Mouse (Mus musculus) midbrain, embryonic 16.5 days (tissue): Measurements from ENCODE around the gene Rhof. TPM values are rescaled to one million over a fixed set of nuclear protein-coding genes. Genes with fewer than 3 reads are reported as not detected.
A peak's percentile ranks its signal among the peaks of the same experiment; 100 is the strongest.

ENCODE experiments used
- ATAC-seq: fragments of 200-750 bp; cut with Nextera tagmentation; 2 replicates; pipeline ENCODE4 v1.8.0; 2017; ENCODE audit warnings: moderate TSS enrichment
- H3K27ac ChIP-seq: fragments of 300-500 bp; sonication (generic); 2 replicates; pipeline ENCODE4 v1.5.1; 2014; ENCODE audit warnings: mild to moderate bottlenecking, low read length, mixed read lengths
- H3K27me3 ChIP-seq: fragments of 300-500 bp; sonication (generic); 2 replicates; pipeline ENCODE4 v1.6.1; 2014; ENCODE audit warnings: low read depth, low read length, mixed read lengths; ENCODE audit not compliant: control insufficient read depth, insufficient read depth
- H3K36me3 ChIP-seq: fragments of 300-500 bp; sonication (generic); 2 replicates; pipeline ENCODE4 v1.6.1; 2014; ENCODE audit warnings: mild to moderate bottlenecking, low read length, moderate library complexity, mixed read lengths; ENCODE audit not compliant: control insufficient read depth, insufficient read depth
- H3K4me1 ChIP-seq: fragments of 300-500 bp; sonication (generic); 2 replicates; pipeline ENCODE4 v1.6.1; 2014; ENCODE audit warnings: mild to moderate bottlenecking, low read length, mixed read lengths; ENCODE audit not compliant: control insufficient read depth, insufficient read depth
- H3K4me2 ChIP-seq: fragments of 300-500 bp; sonication (generic); 2 replicates; pipeline ENCODE4 v1.6.1; 2014; ENCODE audit warnings: mild to moderate bottlenecking, low read length, mixed read lengths
- H3K4me3 ChIP-seq: fragments of 300-500 bp; sonication (generic); 2 replicates; pipeline ENCODE4 v1.5.1; 2014; ENCODE audit warnings: low read depth, mild to moderate bottlenecking, low read length, moderate library complexity, mixed read lengths
- H3K9ac ChIP-seq: fragments of 300-500 bp; sonication (generic); 2 replicates; pipeline ENCODE4 v1.6.1; 2014; ENCODE audit warnings: low read depth, low read length, mixed read lengths
- H3K9me3 ChIP-seq: fragments of 300-500 bp; sonication (generic); replicated peaks from 2 replicates; pipeline ENCODE4 v1.6.1; 2014; ENCODE audit warnings: mild to moderate bottlenecking, low read length, mixed read lengths; ENCODE audit not compliant: control insufficient read depth, poor library complexity, severe bottlenecking
- WGBS: fragments of 180-500 bp; shearing (Covaris S2); extraction: QIAGEN DNeasy Blood & Tissue Kit; methylation state at CpG from one replicate; pipeline ENCODE4 v1.1.7; 2014; 5-methylcytosine and 5-hydroxymethylcytosine counted together
- polyA plus RNA-seq: library from polyadenylated mRNA; unstranded; fragments of >200 nt; fragmentation: Nextera tagmentation; extraction: Ambion mirVana; gene quantifications from 2 replicates; pipeline ENCODE4 v1.2.1, GENCODE M21; 2015

Gene Rhof
- polyA plus RNA-seq, 1 experiment from 2014 or later, result 21.4 TPM

DNA sequence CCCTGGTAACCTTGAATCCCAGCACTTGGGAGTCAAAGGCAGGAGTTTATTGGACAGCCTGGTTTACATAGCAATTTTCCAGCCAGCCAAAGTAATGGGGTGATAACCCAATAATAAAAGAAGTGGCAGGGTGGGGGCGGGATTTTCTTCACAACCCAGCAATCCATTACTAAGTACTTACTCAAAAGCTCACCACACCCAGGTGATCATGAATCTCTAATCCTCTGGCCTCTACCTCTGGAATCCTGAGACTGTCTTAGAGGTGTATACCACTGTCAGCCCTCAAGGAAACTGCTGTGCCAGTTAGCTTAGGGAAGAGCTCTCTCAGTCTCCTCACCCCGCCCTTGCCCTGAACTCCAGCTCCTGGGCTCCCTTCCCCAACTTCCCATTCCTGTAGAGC, 46.0 kb downstream of the Rhof start:
- Histone ChIP-seq H3K4me3 (no peak overlapping the region), H3K9ac (no peak overlapping the region), H3K27ac (no peak overlapping the region), H3K36me3 (no peaks in the 10 kb centered on the region), H3K9me3 (no peaks in the 10 kb centered on the region), H3K4me2 (no peak overlapping the region), H3K4me1 (no peaks in the 10 kb centered on the region), H3K27me3 (no peaks in the 10 kb centered on the region)
- no peak for ATAC-seq
- WGBS, result 88% methylated on average over 2 of the region's 2 CpGs

- Histone ChIP-seq H3K27ac (no peak overlapping the region), H3K36me3 (no peaks in the 10 kb centered on the region), H3K27me3 (no peaks in the 10 kb centered on the region), H3K9me3 (no peaks in the 10 kb centered on the region), H3K9ac (no peak overlapping the region), H3K4me3 (no peak overlapping the region), H3K4me2 (no peak overlapping the region), H3K4me1 (no peaks in the 10 kb centered on the region)
- WGBS, result 76% methylated on average over 13 of the region's 13 CpGs
- no peak for ATAC-seq
Observed at GRCm38 (mm10) chr5:123083340-123084050, 49.0 kb downstream of the Rhof start.

DNA sequence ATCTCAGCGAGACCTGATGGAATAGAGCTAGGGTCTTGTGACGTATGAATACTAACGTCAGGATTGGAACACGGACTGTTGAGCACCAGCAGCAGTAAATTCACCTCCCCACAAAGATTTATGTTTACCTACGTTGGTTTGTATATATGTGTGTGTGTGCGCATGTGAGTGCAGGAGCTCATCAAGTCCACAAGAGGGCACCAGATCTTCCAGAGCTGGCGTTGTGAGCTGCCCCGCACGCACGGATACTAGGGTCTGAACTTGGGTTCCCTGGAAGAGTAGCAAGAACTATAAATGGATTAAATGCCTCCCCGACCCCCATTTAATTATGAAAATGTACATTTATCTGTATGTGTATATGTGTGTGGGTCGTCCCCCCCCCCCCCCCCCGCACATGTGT, 52.0 kb downstream of the Rhof start:
- Histone ChIP-seq H3K4me1 (peaks cover 16% of the 10 kb centered on the region), H3K4me2 (no peak overlapping the region), H3K27ac (no peak overlapping the region), H3K36me3 (no peaks in the 10 kb centered on the region), H3K27me3 (no peaks in the 10 kb centered on the region), H3K9me3 (no peaks in the 10 kb centered on the region), H3K9ac (no peak overlapping the region), H3K4me3 (no peak overlapping the region)
- 94% methylated on average over 12 of the region's 13 CpGs for WGBS
- ATAC-seq, result no peak

- Histone ChIP-seq H3K27me3 (no peaks in the 10 kb centered on the region), H3K4me3 (no peak overlapping the region), H3K36me3 (no peaks in the 10 kb centered on the region), H3K9me3 (no peaks in the 10 kb centered on the region), H3K4me2 (no peak overlapping the region), H3K27ac (no peak overlapping the region), H3K4me1 (peaks cover 19% of the 10 kb centered on the region), H3K9ac (no peak overlapping the region)
- no peak for ATAC-seq
- WGBS, result 94% methylated on average over 8 of the region's 8 CpGs
Observed at GRCm38 (mm10) chr5:123080041-123080440, 52.5 kb downstream of the Rhof start.

GRCm38 (mm10) chr5:123079568-123079967, 52.9 kb downstream of the Rhof start:
- WGBS, result 89% methylated on average over 1 of the region's 1 CpGs
- Histone ChIP-seq H3K9ac (no peak overlapping the region), H3K27me3 (no peaks in the 10 kb centered on the region), H3K4me2 (no peak overlapping the region), H3K36me3 (no peaks in the 10 kb centered on the region), H3K4me1 (peaks cover 19% of the 10 kb centered on the region), H3K4me3 (no peak overlapping the region), H3K9me3 (no peaks in the 10 kb centered on the region), H3K27ac (no peak overlapping the region)
- no peak for ATAC-seq

GRCm38 (mm10) chr5:123076419-123077281, 55.8 kb downstream of the Rhof start:
- ATAC-seq, result peak; percentile 92

DNA sequence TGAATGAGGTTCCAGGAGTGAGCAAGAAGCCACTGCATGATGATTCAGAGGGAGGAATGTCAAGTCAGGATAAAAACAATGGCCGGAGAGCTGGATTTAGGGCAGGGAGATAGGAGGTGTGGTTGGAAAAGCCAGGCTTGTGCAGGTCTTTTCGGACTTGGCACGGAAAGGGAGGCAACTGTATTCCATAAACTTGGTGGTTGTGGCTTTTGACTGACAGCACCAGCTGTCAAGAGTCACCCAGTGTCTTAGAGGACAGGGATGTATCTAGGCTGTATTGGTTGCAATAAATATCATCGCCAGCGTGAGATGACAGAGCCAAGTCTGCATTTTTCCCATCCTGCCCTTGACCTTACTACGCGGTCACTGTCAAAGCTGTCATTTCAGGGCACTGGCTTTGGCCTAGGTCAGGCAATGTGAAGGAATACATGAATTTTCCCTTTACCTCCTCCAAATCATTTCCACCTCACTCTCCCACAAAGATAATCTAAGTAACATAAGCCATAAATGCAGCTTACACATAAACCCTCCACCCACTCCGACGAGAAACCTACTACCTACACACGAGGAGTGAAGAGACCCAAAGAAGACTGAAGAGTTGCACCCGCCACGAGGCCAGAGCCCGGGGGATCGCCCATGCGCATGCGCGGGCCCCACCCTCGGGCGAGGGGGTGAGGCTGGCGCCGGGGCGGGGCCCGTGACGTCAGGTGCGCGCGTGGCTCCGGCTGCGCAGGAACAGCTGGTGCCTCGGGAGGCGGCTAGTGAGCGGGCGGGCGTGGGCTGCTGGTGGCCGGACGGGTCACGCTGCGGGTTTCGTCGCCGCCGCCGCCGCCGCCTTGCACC, 56.7 kb downstream of the Rhof start:
- peak; percentile 90 for ATAC-seq
- Histone ChIP-seq H3K27ac (peak overlapping the region; percentile 80), H3K9ac (peak overlapping the region; percentile 71), H3K36me3 (no peaks in the 10 kb centered on the region), H3K4me3 (peak overlapping the region; percentile 68), H3K27me3 (no peaks in the 10 kb centered on the region), H3K4me2 (peak overlapping the region; percentile 81), H3K9me3 (no peaks in the 10 kb centered on the region), H3K4me1 (peaks cover 19% of the 10 kb centered on the region)
- 8% methylated on average over 45 of the region's 45 CpGs for WGBS

More at GRCm38 (mm10) chr5:123076419-123077281, 55.8 kb downstream of the Rhof start:
- 7% methylated on average over 30 of the region's 35 CpGs for WGBS
- peak overlapping the region; percentile 71 for H3K9ac ChIP-seq
- no peaks in the 10 kb centered on the region for H3K9me3 ChIP-seq
- no peaks in the 10 kb centered on the region for H3K27me3 ChIP-seq
- peak overlapping the region; percentile 80 for H3K27ac ChIP-seq
- peak overlapping the region; percentile 68 for H3K4me3 ChIP-seq
- peak overlapping the region; percentile 81 for H3K4me2 ChIP-seq
- peaks cover 19% of the 10 kb centered on the region for H3K4me1 ChIP-seq
- no peaks in the 10 kb centered on the region for H3K36me3 ChIP-seq

- Histone ChIP-seq H3K4me1 (no peaks in the 10 kb centered on the region), H3K4me3 (no peak overlapping the region), H3K36me3 (no peaks in the 10 kb centered on the region), H3K4me2 (no peak overlapping the region), H3K9me3 (no peaks in the 10 kb centered on the region), H3K27ac (no peak overlapping the region), H3K27me3 (no peaks in the 10 kb centered on the region), H3K9ac (no peak overlapping the region)
- WGBS, result 84% methylated on average over 2 of the region's 2 CpGs
- ATAC-seq, result no peak
Observed at GRCm38 (mm10) chr5:123068714-123069113, 63.8 kb downstream of the Rhof start.
